11 mouse cellular contexts compared by ENCODE assay signal in genomic region chr5:106446593-106446992, GRCm38 (mm10). TPM values are rescaled to one million over a fixed set of nuclear protein-coding genes. Genes with fewer than 3 reads are reported as not detected.
DNase-seq lines count a peak whose midpoint lies in the region; ATAC-seq lines count a peak whose summit lies in the region.
"Had no signal": no experiment of that assay in that cellular context is flagged by ENCODE, and none has a peak within 500 bp of the region (broad histone marks: within the 10 kb centered on the region; RNA-seq: fewer than 3 reads in every experiment).

No protein-coding gene starts in this region.

- no peaks in the 10 kb centered on the region for H3K36me3 ChIP-seq in neural tube, embryonic 15.5 days
- H3K36me3 ChIP-seq in hindbrain, embryonic 16.5 days (ENCODE audit: control insufficient read depth, insufficient read depth, low read length), result no peaks in the 10 kb centered on the region
- H3K36me3 ChIP-seq: limb, embryonic 12.5 days had no signal

- H3K9me3 ChIP-seq in neural tube, embryonic 15.5 days (replicated peaks), result no peaks in the 10 kb centered on the region
- no peaks in the 10 kb centered on the region for H3K9me3 ChIP-seq in hindbrain, embryonic 16.5 days (ENCODE audit: control insufficient read depth, low read length)
- H3K9me3 ChIP-seq: limb, embryonic 12.5 days had no signal

- H3K27ac ChIP-seq in neural tube, embryonic 15.5 days (replicated peaks), result no peak overlapping the region
- no peak overlapping the region for H3K27ac ChIP-seq in hindbrain, embryonic 16.5 days (ENCODE audit: low read depth, low read length)
- H3K27ac ChIP-seq: limb, embryonic 12.5 days had no signal

- 3% methylated on average over 8 of the region's 8 CpGs for WGBS in neural tube, embryonic 15.5 days
- WGBS in hindbrain, embryonic 16.5 days, result 2% methylated on average over 8 of the region's 8 CpGs

- no peak overlapping the region for H3K9ac ChIP-seq in neural tube, embryonic 15.5 days (replicated peaks)
- H3K9ac ChIP-seq in hindbrain, embryonic 16.5 days (ENCODE audit: low read depth, low read length), result no peak overlapping the region
- H3K9ac ChIP-seq: limb, embryonic 12.5 days had no signal

- ATAC-seq in neural tube, embryonic 15.5 days (ENCODE audit: low FRiP score), result no peak
- ATAC-seq in hindbrain, embryonic 16.5 days, result peak; percentile 75; the same call in 1 of the 2 replicates
- ATAC-seq: intestine, embryonic 16.5 days had no signal

- H3K27me3 ChIP-seq in neural tube, embryonic 15.5 days (replicated peaks), result peaks cover 79% of the 10 kb centered on the region
- peaks cover 63% of the 10 kb centered on the region for H3K27me3 ChIP-seq in hindbrain, embryonic 16.5 days (replicated peaks; ENCODE audit: control insufficient read depth, insufficient read depth, low read length)

- no peak overlapping the region for H3K4me3 ChIP-seq in neural tube, embryonic 15.5 days (replicated peaks)
- H3K4me3 ChIP-seq in hindbrain, embryonic 16.5 days (ENCODE audit: low read length), result no peak overlapping the region
- H3K4me3 ChIP-seq: limb, embryonic 12.5 days had no signal

- intact Hi-C loops in left cerebral cortex, postnatal 36 days (cut with DNase I), result loop anchor here (5.0 to 10.0 kb wide), 2 partner anchors 104 to 442 kb away; no protein-coding TSS in a partner anchor

- no peak overlapping the region for H3K4me2 ChIP-seq in neural tube, embryonic 15.5 days
- H3K4me2 ChIP-seq in hindbrain, embryonic 16.5 days (ENCODE audit: low read length), result no peak overlapping the region
- H3K4me2 ChIP-seq: limb, embryonic 12.5 days had no signal

- DNase-seq in neural tube, embryonic 10.5 days (ENCODE audit: extremely low spot score, low spot score), result peak; percentile 34
- DNase-seq in embryo, embryonic 9.5 days (ENCODE audit: extremely low spot score), result peak; percentile 48
- peak; percentile 29 to 43 for DNase-seq in thymus, postnatal 36 days
- no peak for DNase-seq in MN1 (ENCODE audit: low spot score)
- DNase-seq in ovary, postnatal 10 days (ENCODE audit: low spot score), result no peak
- DNase-seq in left cerebral cortex, postnatal 36 days (ENCODE audit: low spot score in 2 of 2), result no peak

- peaks cover 8% of the 10 kb centered on the region for H3K4me1 ChIP-seq in neural tube, embryonic 15.5 days
- peaks cover 5% of the 10 kb centered on the region for H3K4me1 ChIP-seq in hindbrain, embryonic 16.5 days (ENCODE audit: control insufficient read depth, insufficient read depth, low read depth, low read length)

RNA-seq across cellular contexts. Expression of gene Barhl2, which starts 11.4 kb away (rescaled TPM):
- 1.5 and 1.8 TPM in 2 replicates for polyA plus RNA-seq in neural tube, embryonic 15.5 days (2015; fragmentation: Nextera tagmentation; extraction: Ambion mirVana)
- polyA plus RNA-seq in hindbrain, embryonic 16.5 days (2015; fragmentation: Nextera tagmentation; extraction: Ambion mirVana), result 1.0 and 1.2 TPM in 2 replicates
- 1 to 10 TPM in 1 of 2 experiments, under 1 TPM in 1; 0.62 to 1.2 TPM for total RNA-seq in left cerebral cortex, postnatal 36 days (2021)
- polyA plus RNA-seq: intestine, embryonic 16.5 days; limb, embryonic 12.5 days; spleen, adult 2 months had no signal

Comparison
In these comparisons a context has a peak if more than half of its experiments do, and no peak if none do; other contexts are left out.
1. DNase-seq: peak in neural tube, embryonic 10.5 days (single experiment), embryo, embryonic 9.5 days (single experiment) and thymus, postnatal 36 days (2 of 2); none in MN1 (single experiment), ovary, postnatal 10 days (single experiment) and left cerebral cortex, postnatal 36 days (0 of 2).